Mouse (Mus musculus) megakaryocyte-erythroid progenitor cell, adult 5-6 weeks (primary cell): ENCODE data around the gene Kcns1. TPM values are rescaled to one million over a fixed set of nuclear protein-coding genes. Genes with fewer than 3 reads are reported as not detected.
"Not testable (repeated sequence)": the region's sequence is repeated elsewhere in the genome, so short reads cannot be mapped to it uniquely, and the experiment has no call there.

Experiments used
- ATAC-seq: replicated peaks from 2 replicates; pipeline ENCODE4 v1.8.0; 2016; ENCODE audit warnings: mild to moderate bottlenecking, inconsistent platforms; ENCODE audit not compliant: severe bottlenecking, poor library complexity, low FRiP score, low TSS enrichment
- total RNA-seq, 2 experiments: library from RNA; stranded (forward) in 1 of 2; stranded (reverse) in 1 of 2; fragments of 200-1000, 215-1000 nt in 1 of 2; fragments of >200 nt in 1 of 2; fragmentation: Nextera tagmentation in 1 of 2; gene quantifications; 2 replicates each; pipeline ENCODE4 v1.2.3; 2014 to 2017

The Kcns1 gene
- 0.26 and 0.40 TPM in 2 replicates for total RNA-seq (2014; fragmentation: Nextera tagmentation)
- 0.88 and 2.2 TPM in 2 replicates for total RNA-seq (2017)

- ATAC-seq = no peak
Observed at GRCm38 (mm10) chr2:164170902-164171301, at the start of gene Kcns1. Kcns1 (minus strand) TSS chr2:164171113.

DNA sequence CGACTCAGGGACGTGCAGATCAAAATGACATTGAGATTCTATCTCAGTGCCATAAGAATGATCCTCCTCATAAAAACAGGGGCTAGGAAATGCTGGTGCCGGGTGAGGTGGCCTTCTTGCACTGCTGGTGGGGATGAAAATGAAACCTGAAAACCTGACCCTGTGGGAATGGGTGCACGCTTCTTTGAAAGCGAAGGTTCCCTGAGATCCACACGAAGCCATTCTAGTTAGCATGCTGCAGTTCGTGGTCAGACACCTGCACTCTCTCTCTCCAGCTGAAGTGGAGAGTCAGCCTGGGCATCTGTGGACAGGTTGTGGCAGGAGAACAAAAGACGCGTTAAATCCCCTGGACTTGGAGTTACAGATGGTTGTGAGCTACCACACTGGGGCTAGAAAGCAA, 48.4 kb upstream of the Kcns1 start:
- ATAC-seq = no peak

GRCm38 (mm10) chr2:164212711-164213110, 41.8 kb upstream of the Kcns1 start:
- ATAC-seq = no peak

DNA sequence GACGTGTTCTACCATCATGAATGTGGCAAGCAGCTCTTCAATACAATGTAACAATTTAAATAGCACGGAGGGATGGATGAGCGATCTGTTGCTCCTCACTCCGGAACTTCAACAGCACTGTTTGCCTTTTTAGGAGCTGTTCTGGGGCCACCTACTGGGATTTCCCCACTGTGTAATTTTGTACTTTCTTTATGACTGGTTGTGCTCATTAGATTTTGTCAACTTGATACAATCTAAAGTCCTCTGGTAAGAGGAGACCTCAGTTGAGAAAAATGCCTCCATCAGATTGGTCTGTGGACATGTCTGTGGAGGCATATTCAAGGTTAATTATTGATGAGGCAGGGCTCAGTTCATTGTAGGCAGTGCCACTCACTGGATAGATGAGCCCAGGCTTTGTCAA, 40.0 kb upstream of the Kcns1 start:
- no peak for ATAC-seq

- ATAC-seq = no peak
Observed at GRCm38 (mm10) chr2:164206676-164207075, 35.8 kb upstream of the Kcns1 start.

DNA sequence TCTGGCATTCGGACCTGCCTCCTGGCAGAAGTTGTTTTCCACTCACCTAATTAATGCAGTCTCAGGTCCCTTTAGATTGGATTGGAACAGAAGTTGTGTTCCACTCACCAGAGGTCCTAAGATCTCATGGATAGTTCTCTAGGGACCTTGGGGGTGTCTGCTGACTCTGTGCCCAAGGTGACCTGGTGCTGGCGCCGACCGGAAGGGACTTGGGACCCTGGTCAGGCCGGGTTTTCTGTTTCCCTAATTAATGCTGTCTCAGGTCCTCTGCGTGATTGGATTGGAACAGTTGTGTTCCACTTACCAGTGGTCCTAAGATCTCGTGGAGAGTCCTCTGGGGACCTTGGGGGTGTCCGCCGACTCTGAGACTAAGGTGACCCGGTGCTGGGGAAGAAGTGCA, 35.1 kb upstream of the Kcns1 start:
- not testable (repeated sequence) for ATAC-seq

GRCm38 (mm10) chr2:164199626-164200327, 28.9 kb upstream of the Kcns1 start, which contains the start of gene Wfdc15a:
Wfdc15a (minus strand) TSS chr2:164200130.
- no peak for ATAC-seq

DNA sequence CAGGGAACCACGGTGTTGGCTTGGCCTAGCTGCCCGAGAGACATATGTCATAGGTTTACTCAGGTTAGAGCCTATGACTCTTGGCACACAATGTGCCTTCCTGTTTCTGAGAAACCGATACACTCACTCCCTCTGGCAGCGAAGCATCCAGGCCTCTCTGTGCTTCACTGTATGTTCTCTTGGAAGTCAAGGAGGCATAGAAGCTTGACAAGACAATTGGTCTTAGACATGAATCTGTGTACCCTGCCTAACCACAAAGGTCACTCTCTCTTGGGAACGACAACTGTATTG, 25.7 kb upstream of the Kcns1 start:
- ATAC-seq = no peak

- ATAC-seq = no peak
Observed at GRCm38 (mm10) chr2:164195971-164196699, 25.2 kb upstream of the Kcns1 start.

- no peak for ATAC-seq
Observed at GRCm38 (mm10) chr2:164194959-164195630, 24.2 kb upstream of the Kcns1 start.

DNA sequence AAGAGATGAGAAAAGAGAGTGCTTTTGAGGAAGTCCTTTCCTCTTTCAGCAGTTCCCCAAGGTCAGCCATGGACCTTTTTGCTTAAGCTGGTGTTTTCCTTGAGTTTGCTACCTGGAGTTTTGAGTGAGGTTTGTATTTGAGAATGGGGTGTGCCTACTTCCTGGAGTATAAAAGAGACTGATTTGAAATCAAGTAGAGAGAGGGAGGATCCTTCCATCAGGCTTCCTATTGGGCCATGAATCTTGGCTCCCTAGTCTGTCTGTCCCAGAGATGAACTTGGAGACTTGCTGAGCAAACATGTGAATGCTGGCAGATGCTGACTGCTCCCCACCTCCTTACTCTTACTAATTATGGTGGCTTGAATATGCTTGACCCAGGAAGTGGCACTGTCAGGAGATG, 21.4 kb upstream of the Kcns1 start:
- ATAC-seq = no peak

DNA sequence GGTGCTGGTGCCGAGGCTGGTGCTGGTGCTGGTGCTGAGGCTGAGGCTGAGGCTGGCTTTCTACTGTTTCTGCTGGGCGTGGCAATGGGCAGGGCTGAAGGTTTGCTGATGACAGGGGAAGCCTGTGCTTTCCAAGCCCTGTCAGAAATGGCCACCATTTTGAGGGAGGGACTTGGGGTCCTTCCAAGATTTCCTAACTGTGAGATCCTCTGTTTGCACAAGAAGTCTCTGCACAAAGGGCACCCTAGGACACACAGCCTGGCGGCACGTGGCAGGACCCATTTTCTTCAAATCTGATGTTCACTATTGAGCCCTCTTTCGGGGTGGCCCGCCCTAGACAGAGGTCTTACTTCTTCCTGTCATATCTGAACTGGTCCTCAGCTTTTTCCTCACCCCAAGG, 19.7 kb upstream of the Kcns1 start, which contains the start of gene Wfdc12:
Gene Wfdc12 (minus strand): TSS at position 33 of the 400 bp plus-strand sequence.
- ATAC-seq = no peak

- peak; percentile 92 for ATAC-seq
Observed at GRCm38 (mm10) chr2:164188722-164189121, 17.8 kb upstream of the Kcns1 start.

DNA sequence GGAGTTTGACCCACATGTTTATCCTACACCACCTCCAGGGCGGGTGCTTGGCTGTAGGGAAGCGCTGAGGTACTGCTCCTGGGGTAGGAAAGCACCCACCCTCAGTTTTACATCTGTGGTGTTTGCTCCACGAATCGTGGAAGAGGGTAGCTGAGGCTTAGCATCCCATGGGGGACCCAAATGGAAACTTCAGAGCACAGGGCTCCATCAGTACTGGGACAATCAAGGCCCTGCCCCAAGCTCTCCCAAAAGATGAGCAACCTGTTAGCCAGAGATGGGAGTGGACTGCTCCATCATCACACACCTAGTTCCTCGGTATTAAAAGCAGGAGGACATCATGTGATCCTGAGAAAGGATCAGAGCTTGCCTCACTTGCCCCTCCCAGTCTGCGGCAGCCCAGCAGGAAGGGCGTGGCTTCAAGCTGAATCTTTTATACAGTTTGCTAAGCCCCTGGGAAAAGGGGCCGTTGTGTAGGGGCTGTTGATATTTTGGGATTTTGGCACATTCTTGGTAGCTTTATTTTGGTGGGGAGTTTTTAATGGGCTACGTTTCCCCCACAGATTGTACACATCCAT, 13.3 kb upstream of the Kcns1 start:
- peak; percentile 66 for ATAC-seq

DNA sequence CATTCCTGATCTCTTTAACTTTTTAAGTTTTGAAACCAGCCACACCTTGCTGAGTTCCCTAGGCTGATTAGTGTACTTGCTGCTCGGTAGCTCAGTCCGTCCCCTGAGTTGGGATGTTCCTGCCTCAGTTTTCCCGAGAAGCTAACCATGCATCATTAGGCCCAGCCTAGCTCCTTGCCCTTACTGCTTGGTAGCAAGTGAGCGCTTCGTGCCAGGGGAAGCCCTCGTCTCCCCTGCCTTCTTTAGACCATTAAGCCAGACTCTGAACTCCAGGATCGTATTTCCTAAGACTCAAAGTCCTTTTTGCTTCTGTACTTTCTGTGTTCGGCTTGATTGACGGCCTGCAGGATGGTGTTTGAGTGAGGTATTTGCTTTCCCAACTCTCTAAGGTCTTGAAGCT, 12.4 kb upstream of the Kcns1 start:
- no peak for ATAC-seq

- ATAC-seq = no peak
Observed at GRCm38 (mm10) chr2:164182692-164183255, 11.9 kb upstream of the Kcns1 start, which contains the start of gene Wfdc5. Wfdc5 (minus strand) TSS chr2:164182742.

DNA sequence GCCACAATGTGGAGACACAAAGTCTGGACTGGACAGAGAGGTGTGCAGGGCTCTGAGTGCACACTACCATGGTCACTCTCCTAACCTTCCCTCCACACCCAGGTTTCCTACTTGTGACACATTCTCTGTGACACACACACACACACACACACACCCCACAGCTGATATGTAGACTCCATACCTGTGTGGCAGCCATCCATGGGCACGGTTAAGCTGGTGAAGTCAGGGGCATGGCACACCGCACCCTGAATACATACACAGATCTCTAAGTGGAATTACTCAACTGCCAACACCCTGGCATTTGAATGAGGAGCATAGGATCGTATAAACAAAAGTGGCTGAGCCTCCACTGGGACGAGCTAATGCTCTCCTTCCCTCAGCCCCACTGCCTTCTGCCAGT, 9.9 kb upstream of the Kcns1 start:
- ATAC-seq = no peak

GRCm38 (mm10) chr2:164180124-164180523, 9.2 kb upstream of the Kcns1 start:
- no peak for ATAC-seq

DNA sequence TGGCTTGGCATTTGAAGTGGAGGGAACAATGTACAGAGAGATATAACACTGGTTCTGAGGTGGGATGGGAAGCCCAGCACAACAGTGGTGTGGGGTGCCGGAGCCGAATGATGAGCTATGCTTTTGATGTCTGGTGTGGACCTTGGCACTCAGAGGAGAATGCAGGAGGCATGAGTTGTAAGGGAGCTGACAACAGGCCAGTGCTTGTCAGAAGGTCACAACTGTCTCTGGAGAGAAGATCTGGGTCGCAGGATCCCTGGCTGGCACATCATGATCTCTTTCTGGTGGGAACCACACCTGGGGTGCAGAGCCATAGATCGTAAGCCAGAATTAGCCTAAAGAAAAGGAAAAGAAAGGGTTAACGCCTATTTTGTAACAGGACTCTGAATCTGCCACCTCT, 6.9 kb upstream of the Kcns1 start:
- ATAC-seq = no peak

DNA sequence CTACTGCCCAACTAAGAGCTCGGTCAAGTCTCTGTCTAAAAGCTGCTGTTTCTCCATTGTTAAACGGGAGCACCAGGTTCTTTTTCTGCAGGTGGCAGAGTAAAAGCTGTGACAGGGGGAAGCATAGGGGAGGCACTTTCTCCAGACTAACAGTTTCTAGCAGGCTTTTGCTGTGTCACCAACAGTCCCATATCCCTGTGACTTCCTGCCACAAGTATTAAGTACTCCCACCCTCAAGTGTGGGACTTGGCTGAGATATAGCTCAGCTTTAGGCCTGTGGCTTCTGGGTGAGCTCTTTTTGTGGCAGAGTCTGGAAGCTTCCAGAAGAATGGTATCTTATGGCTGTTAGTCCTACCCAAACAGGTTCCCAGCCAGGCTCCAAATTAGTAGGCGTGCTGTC, 4.9 kb upstream of the Kcns1 start:
- ATAC-seq = no peak
